Mouse (Mus musculus) layer of hippocampus, postnatal 36 days (tissue): ENCODE measurements around the gene 9030025P20Rik. TPM values are rescaled to one million over a fixed set of nuclear protein-coding genes. Genes with fewer than 3 reads are reported as not detected.
"Not testable (repeated sequence)": the region's sequence is repeated elsewhere in the genome, so short reads cannot be mapped to it uniquely, and the experiment has no call there.

Experiments
- DNase-seq, 2 experiments: peaks; one replicate each; pipeline ENCODE4 v3.0.0; 2022
- total RNA-seq, 2 experiments: library from RNA; stranded (reverse); gene quantifications; 2 replicates each; pipeline ENCODE4 v1.2.3; 2021

The 9030025P20Rik gene
- total RNA-seq: 1 to 10 TPM; 7.3 to 8.5 TPM

GRCm38 (mm10) chr17:14978362-14979038 is at the start of gene 9030025P20Rik, which contains the start of gene Gm3417:
TSS of gene 9030025P20Rik (plus strand) at chr17:14978468.
TSS of gene Gm3417 (minus strand) at chr17:14978790.
- DNase-seq: not testable (repeated sequence)

GRCm38 (mm10) chr17:14928631-14929030 is 49.6 kb upstream of the 9030025P20Rik start:
- DNase-seq: no peak

- no peak for DNase-seq
These were observed 47.6 kb upstream of the 9030025P20Rik start for GRCm38 (mm10) chr17:14930697-14931096.

- no peak for DNase-seq
These were observed 46.8 kb upstream of the 9030025P20Rik start for GRCm38 (mm10) chr17:14931469-14931868.

- DNase-seq: not testable (repeated sequence)
These were observed 43.0 kb upstream of the 9030025P20Rik start for GRCm38 (mm10) chr17:14935280-14935679.

GRCm38 (mm10) chr17:14935841-14936605 is 42.2 kb upstream of the 9030025P20Rik start:
- DNase-seq: no peak

GRCm38 (mm10) chr17:14942181-14942580 is 36.1 kb upstream of the 9030025P20Rik start:
- not testable (repeated sequence) for DNase-seq

- peak; percentile 99 for DNase-seq
These were observed 35.1 kb upstream of the 9030025P20Rik start, which contains the start of the genes Wdr27 and 1600012H06Rik for GRCm38 (mm10) chr17:14943009-14943728. TSS of gene Wdr27 (minus strand) at chr17:14943158. TSS of gene 1600012H06Rik (plus strand) at chr17:14943184.

GRCm38 (mm10) chr17:14943729-14944059 is 34.6 kb upstream of the 9030025P20Rik start:
- no peak for DNase-seq

GRCm38 (mm10) chr17:14944551-14944950 is 33.7 kb upstream of the 9030025P20Rik start:
- no peak for DNase-seq

GRCm38 (mm10) chr17:14949161-14949827 is 29.0 kb upstream of the 9030025P20Rik start:
- no peak for DNase-seq

- no peak for DNase-seq
These were observed 24.8 kb upstream of the 9030025P20Rik start for GRCm38 (mm10) chr17:14953452-14953851.

GRCm38 (mm10) chr17:14958686-14959327 is 19.5 kb upstream of the 9030025P20Rik start:
- DNase-seq: no peak

GRCm38 (mm10) chr17:14959979-14960378 is 18.3 kb upstream of the 9030025P20Rik start:
- DNase-seq: no peak

- DNase-seq: peak in 1 of 2 experiments; percentile 20
These were observed 17.7 kb upstream of the 9030025P20Rik start for GRCm38 (mm10) chr17:14960520-14960919.

- DNase-seq: peak in 1 of 2 experiments; percentile 21
These were observed 17.2 kb upstream of the 9030025P20Rik start, which contains the start of gene Phf10 for GRCm38 (mm10) chr17:14960951-14961556. TSS of gene Phf10 (minus strand) at chr17:14961273.

GRCm38 (mm10) chr17:14961557-14962154 is 16.6 kb upstream of the 9030025P20Rik start:
- not testable (repeated sequence) for DNase-seq

- DNase-seq: not testable (repeated sequence)
These were observed 9.8 kb upstream of the 9030025P20Rik start for GRCm38 (mm10) chr17:14968373-14968913.

- not testable (repeated sequence) for DNase-seq
These were observed 428 bp upstream of the 9030025P20Rik start for GRCm38 (mm10) chr17:14977718-14978361.
